Mouse (Mus musculus): ENCODE results near the gene Prkca. TPM values are rescaled to one million over a fixed set of nuclear protein-coding genes. Genes with fewer than 3 reads are reported as not detected.

The Prkca gene
- polyA plus RNA-seq, 3 experiments from 2014 or later: 16.4 to 20.1 (median 16.8) TPM

- ATAC-seq: no peak
Measured at GRCm38 (mm10) chr11:107991990-107992389, 351.7 kb downstream of the Prkca start.

GRCm38 (mm10) chr11:107989241-107989640 is 354.5 kb downstream of the Prkca start:
- ATAC-seq: no peak

GRCm38 (mm10) chr11:107985941-107986340 is 357.8 kb downstream of the Prkca start:
- ATAC-seq: no peak

GRCm38 (mm10) chr11:107983883-107984282 is 359.8 kb downstream of the Prkca start:
- no peak for ATAC-seq

- no peak for ATAC-seq
Measured at GRCm38 (mm10) chr11:107983224-107983623, 360.5 kb downstream of the Prkca start.

GRCm38 (mm10) chr11:107982225-107982896 is 361.4 kb downstream of the Prkca start:
- ATAC-seq: no peak

GRCm38 (mm10) chr11:107979497-107980174 is 364.1 kb downstream of the Prkca start:
- ATAC-seq: no peak

GRCm38 (mm10) chr11:107969943-107970342 is 373.8 kb downstream of the Prkca start:
- ATAC-seq: no peak

GRCm38 (mm10) chr11:107968147-107968546 is 375.6 kb downstream of the Prkca start:
- ATAC-seq: no peak

- no peak for ATAC-seq
Measured at GRCm38 (mm10) chr11:107966229-107966628, 377.5 kb downstream of the Prkca start.

- ATAC-seq: no peak
Measured at GRCm38 (mm10) chr11:107965449-107965848, 378.3 kb downstream of the Prkca start.

GRCm38 (mm10) chr11:107957566-107958350 is 386.0 kb downstream of the Prkca start:
- no peak for ATAC-seq

- ATAC-seq: no peak
Measured at GRCm38 (mm10) chr11:107955191-107956062, 388.3 kb downstream of the Prkca start.

- ATAC-seq: no peak
Measured at GRCm38 (mm10) chr11:107951431-107951830, 392.3 kb downstream of the Prkca start.

GRCm38 (mm10) chr11:107950658-107951057 is 393.1 kb downstream of the Prkca start:
- ATAC-seq: no peak

- no peak for ATAC-seq
Measured at GRCm38 (mm10) chr11:107950211-107950610, 393.5 kb downstream of the Prkca start.

GRCm38 (mm10) chr11:107947951-107948350 is 395.8 kb downstream of the Prkca start:
- no peak for ATAC-seq

- ATAC-seq: no peak
Measured at GRCm38 (mm10) chr11:107946823-107947222, 396.9 kb downstream of the Prkca start.

- ATAC-seq: no peak
Measured at GRCm38 (mm10) chr11:107936929-107937328, 406.8 kb downstream of the Prkca start.

GRCm38 (mm10) chr11:107931721-107932120 is 412.0 kb downstream of the Prkca start:
- ATAC-seq: no peak

GRCm38 (mm10) chr11:107931288-107931687 is 412.4 kb downstream of the Prkca start:
- ATAC-seq: no peak

GRCm38 (mm10) chr11:107929712-107930111 is 414.0 kb downstream of the Prkca start:
- ATAC-seq: no peak

Data from inflammation-experienced regulatory T-cells, adult 6 months (primary cell).